Mouse (Mus musculus) CD4-positive naive resting alpha-beta T cell, adult 57 days (primary cell): ENCODE data around the gene Ppp4r1. TPM values are rescaled to one million over a fixed set of nuclear protein-coding genes. Genes with fewer than 3 reads are reported as not detected.

Experiments
- total RNA-seq: library from RNA; stranded (reverse); gene quantifications from one replicate; pipeline ENCODE4 v1.2.4, GENCODE M21; 2023

Ppp4r1 gene
- 66.6 TPM for total RNA-seq

DNA sequence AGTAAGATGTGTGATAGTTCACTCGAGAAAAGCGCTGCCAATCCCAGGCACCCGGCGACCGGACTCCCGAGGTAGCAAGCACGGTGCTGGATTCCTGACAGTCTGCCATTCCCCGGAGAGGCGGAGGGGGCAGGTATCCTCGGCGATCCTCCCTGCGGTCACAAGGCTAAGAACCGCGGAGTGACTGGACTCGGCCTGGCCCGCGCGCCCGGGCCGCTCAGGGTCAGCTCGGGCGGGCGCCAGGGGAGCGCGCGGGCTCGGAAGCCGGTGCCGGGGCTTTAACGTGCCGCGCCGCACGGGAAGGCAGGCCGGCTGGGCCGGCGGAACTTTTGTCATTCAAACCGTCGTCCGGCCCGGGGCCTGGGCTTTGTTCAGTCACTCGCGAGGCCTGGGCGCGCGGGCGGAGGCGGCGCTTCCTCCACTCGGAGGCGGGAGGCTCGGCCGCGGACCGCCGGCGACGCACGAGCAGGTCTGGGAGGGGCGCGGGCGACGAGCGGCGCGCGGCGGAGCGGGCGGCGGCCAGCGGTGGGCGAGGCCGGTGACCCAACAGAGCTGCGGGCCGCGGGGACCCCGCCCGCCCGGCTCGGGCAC is at the start of gene Ppp4r1:
Gene Ppp4r1, plus strand, starts transcription at position 23 of the 591 bp plus-strand sequence.

DNA sequence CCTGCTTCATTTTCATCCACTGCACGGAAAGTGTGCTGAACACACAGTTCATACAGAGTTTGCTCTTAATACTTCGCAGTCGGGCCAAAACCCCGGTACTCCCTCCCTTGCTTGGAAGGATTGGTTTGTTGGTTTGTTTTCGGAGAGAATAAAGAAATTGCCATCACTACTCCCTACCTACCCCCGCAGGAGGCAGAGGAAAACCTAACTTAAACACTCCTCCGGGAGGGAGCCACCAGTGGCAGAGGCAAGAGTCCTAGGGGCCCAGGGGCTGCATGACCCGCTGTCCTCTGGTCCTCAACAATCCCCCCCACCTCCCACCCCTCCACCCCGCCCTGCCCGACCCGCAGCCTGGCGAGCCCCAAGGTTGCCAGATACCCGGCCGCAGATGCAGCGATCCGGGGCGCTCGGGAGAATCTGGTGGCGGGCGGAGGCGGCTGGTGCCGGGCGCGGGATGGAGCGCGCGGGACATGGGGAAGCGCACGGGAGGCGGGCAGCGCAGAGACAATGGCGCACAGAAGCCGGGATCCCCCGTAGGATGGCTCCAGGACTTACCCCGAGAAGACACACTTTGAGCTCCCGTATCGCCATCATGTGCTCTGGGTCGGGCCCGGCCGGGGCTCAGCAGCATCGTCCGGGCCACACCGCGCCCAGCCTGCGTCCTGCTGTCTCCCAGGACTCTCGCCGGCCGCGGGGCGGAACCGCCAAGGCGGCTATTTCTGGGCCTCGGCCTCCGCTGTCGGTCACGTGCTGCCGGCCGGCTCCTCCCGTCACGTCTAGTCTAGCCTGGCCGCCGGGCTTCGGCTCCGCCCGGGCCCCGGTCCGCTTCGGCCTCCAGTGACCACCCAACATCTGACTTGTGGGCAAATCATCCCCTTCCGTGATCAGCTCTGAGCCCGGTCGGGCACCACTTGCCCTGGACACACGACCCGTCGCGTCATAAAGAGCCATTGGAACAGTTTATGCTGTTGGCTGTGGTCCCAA is 10.1 kb upstream of the Ppp4r1 start, which contains the start of gene Rab31:
Gene Rab31, minus strand, starts transcription at position 802 of the 984 bp plus-strand sequence.

DNA sequence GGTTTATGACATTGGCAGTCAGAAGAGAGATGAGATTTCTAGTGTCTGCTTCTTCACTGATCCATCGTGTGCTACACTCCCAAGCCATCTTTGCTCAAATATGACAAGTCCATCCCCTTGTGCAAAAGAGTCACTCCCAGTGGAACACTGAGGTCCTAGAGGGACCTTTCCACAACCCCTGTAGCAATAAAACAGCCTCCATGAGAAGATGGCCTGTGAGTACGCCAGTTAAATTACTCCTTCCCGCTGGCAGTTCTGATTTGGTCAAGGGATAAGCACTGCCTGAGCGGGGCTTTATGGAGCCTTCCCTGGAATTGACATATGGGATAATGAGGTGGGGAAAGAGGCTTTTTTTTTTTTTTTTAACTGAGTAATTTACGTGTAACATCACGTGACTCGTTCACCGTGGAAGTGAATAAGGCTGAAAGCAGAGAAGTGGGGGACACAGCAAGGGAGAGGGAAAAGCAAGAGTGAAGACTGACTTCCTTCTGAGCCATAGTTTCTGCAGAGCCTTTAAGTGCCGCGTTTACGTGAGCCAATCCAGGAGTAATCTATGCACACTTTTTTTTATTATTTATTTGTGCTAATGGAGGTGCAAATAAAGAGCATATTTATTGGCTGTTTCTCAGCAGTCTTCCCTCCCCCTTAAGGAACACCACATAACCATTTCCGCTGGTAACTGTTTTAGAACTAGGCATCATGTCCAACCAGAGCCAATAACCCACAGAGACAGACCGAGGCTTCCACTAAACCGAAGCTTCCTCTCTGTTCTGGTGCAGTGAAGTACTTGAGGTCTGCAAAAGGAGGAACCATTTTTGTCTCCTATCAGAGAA is 103.5 kb downstream of the Ppp4r1 start, which contains the start of gene Ralbp1:
Gene Ralbp1, minus strand, starts transcription at position 102 of the 833 bp plus-strand sequence.

Other genes with a start within 250 kb of the Ppp4r1 start
- not detected for gene Tmem232, start 241.8 kb upstream of the Ppp4r1 start, total RNA-seq
- gene Vapa, start 169.0 kb upstream of the Ppp4r1 start, total RNA-seq: 75.2 TPM
- not detected for gene Txndc2, start 140.4 kb upstream of the Ppp4r1 start, total RNA-seq
- 2.2 TPM for gene Rab31, start 9.8 kb upstream of the Ppp4r1 start, total RNA-seq
- gene Ralbp1, start 103.2 kb downstream of the Ppp4r1 start, total RNA-seq: 37.4 TPM
- gene Twsg1, start 168.7 kb downstream of the Ppp4r1 start, total RNA-seq: 18.4 TPM